Mouse (Mus musculus) kidney, adult 2 months (tissue): ENCODE results near the gene Tsga10ip.

Source experiments
- CTCF ChIP-seq: fragments of 200-500 bp; conservative IDR thresholded peaks from 2 replicates; pipeline ENCODE4 v1.5.1; 2011; ENCODE audit warnings: low read depth, mild to moderate bottlenecking, control low read depth, low read length, moderate library complexity, mixed read lengths; ENCODE audit not compliant: insufficient read depth, insufficient read length
- POLR2A ChIP-seq: fragments of 200-500 bp; IDR thresholded peaks from one replicate; pipeline ENCODE4 v1.6.1; 2011; ENCODE audit warnings: low read depth, low read length, control low read depth

GRCm38 (mm10) chr19:5395371-5395770 lies 7.0 kb downstream of the Tsga10ip start:
- no peak for TF ChIP-seq CTCF
- TF ChIP-seq POLR2A: no peak
